In genomic region chr12:103376774-103377173, GRCm38 (mm10) we compare ENCODE assay signal across 13 mouse cellular contexts. TPM values are rescaled to one million over a fixed set of nuclear protein-coding genes. Genes with fewer than 3 reads are reported as not detected.
A peak's percentile ranks its signal among the peaks of the same experiment; 100 is the strongest.
DNase-seq lines count a peak whose midpoint lies in the region; ATAC-seq lines count a peak whose summit lies in the region.
"Had no signal": no experiment of that assay in that cellular context is flagged by ENCODE, and none has a peak within 500 bp of the region (broad histone marks: within the 10 kb centered on the region; RNA-seq: fewer than 3 reads in every experiment).

No protein-coding gene starts in this region.

- no peaks in the 10 kb centered on the region for H3K4me1 ChIP-seq in hindbrain, embryonic 16.5 days (ENCODE audit: control insufficient read depth, insufficient read depth, low read depth, low read length)
- H3K4me1 ChIP-seq in hindbrain, embryonic 12.5 days = no peaks in the 10 kb centered on the region
- H3K4me1 ChIP-seq: hindbrain, embryonic 15.5 days; midbrain, embryonic 12.5 days had no signal

- no peak overlapping the region for H3K4me2 ChIP-seq in hindbrain, embryonic 16.5 days (ENCODE audit: low read length)
- H3K4me2 ChIP-seq in hindbrain, embryonic 12.5 days (replicated peaks) = no peak overlapping the region
- H3K4me2 ChIP-seq: hindbrain, embryonic 15.5 days; midbrain, embryonic 12.5 days had no signal

- H3K9ac ChIP-seq in hindbrain, embryonic 16.5 days (ENCODE audit: low read depth, low read length) = no peak overlapping the region
- no peak overlapping the region for H3K9ac ChIP-seq in hindbrain, embryonic 12.5 days
- H3K9ac ChIP-seq: hindbrain, embryonic 15.5 days; midbrain, embryonic 12.5 days had no signal

- no peaks in the 10 kb centered on the region for H3K9me3 ChIP-seq in hindbrain, embryonic 16.5 days (ENCODE audit: control insufficient read depth, low read length)
- H3K9me3 ChIP-seq in hindbrain, embryonic 12.5 days (replicated peaks) = no peaks in the 10 kb centered on the region
- H3K9me3 ChIP-seq: hindbrain, embryonic 15.5 days; midbrain, embryonic 12.5 days had no signal

- no peak overlapping the region for H3K27ac ChIP-seq in hindbrain, embryonic 16.5 days (ENCODE audit: low read depth, low read length)
- no peak overlapping the region for H3K27ac ChIP-seq in hindbrain, embryonic 12.5 days
- H3K27ac ChIP-seq: hindbrain, embryonic 15.5 days; kidney, postnatal 0 days; midbrain, embryonic 12.5 days had no signal

- no peak overlapping the region for H3K4me3 ChIP-seq in hindbrain, embryonic 16.5 days (ENCODE audit: low read length)
- H3K4me3 ChIP-seq in hindbrain, embryonic 12.5 days = no peak overlapping the region
- H3K4me3 ChIP-seq: hindbrain, embryonic 15.5 days; midbrain, embryonic 12.5 days had no signal

- H3K27me3 ChIP-seq in hindbrain, embryonic 16.5 days (replicated peaks; ENCODE audit: control insufficient read depth, insufficient read depth, low read length) = no peaks in the 10 kb centered on the region
- H3K27me3 ChIP-seq in hindbrain, embryonic 12.5 days = no peaks in the 10 kb centered on the region
- H3K27me3 ChIP-seq: hindbrain, embryonic 15.5 days; midbrain, embryonic 12.5 days had no signal

- WGBS in hindbrain, embryonic 16.5 days = 76% methylated on average over 4 of the region's 4 CpGs
- 56% methylated on average over 4 of the region's 4 CpGs for WGBS in hindbrain, embryonic 12.5 days

- ATAC-seq in hindbrain, embryonic 16.5 days = 0 out of 2 replicates have a peak, but pooled peaks have one; percentile 14
- no peak for ATAC-seq in hindbrain, embryonic 12.5 days (ENCODE audit: low FRiP score)
- ATAC-seq: activated CD4-positive, CD25-positive, alpha-beta regulatory T cell, adult 4 months had no signal

- DNase-seq in right cerebral cortex, adult 2 months (ENCODE audit: low spot score in 2 of 2) = peak; percentile 58 to 70
- no peak for DNase-seq in right cerebral cortex, postnatal 10 days (ENCODE audit: low spot score in 2 of 2)
- DNase-seq in layer of hippocampus, adult 8-10 months (ENCODE audit: low spot score in 2 of 2) = peak; percentile 57 to 60
- peak; percentile 46 to 76 for DNase-seq in right cerebral cortex, postnatal 36 days (ENCODE audit: low spot score in 2 of 2)
- no peak for DNase-seq in urinary bladder, postnatal 36 days (ENCODE audit: low spot score in 2 of 2)
- DNase-seq: cerebellum, postnatal 36 days; liver had no signal

- no peaks in the 10 kb centered on the region for H3K36me3 ChIP-seq in hindbrain, embryonic 16.5 days (ENCODE audit: control insufficient read depth, insufficient read depth, low read length)
- H3K36me3 ChIP-seq in hindbrain, embryonic 12.5 days = no peaks in the 10 kb centered on the region
- H3K36me3 ChIP-seq: hindbrain, embryonic 15.5 days; midbrain, embryonic 12.5 days had no signal

RNA-seq across cellular contexts. Expression of gene Otub2, which starts 11.7 kb away (rescaled TPM):
- 23.4 and 23.7 TPM in 2 replicates for polyA plus RNA-seq in hindbrain, embryonic 16.5 days (2015; fragmentation: Nextera tagmentation; extraction: Ambion mirVana)
- polyA plus RNA-seq in hindbrain, embryonic 12.5 days (2016; fragmentation: Nextera tagmentation; extraction: Ambion mirVana) = 16.9 TPM in 2 replicates
- total RNA-seq in layer of hippocampus, adult 8-10 months (2022) = 10 to 100 TPM; 26.6 to 51.6 (median 39.1) TPM

RNA-seq across cellular contexts. Expression of gene Asb2, which starts 21.0 kb away (rescaled TPM):
- polyA plus RNA-seq in hindbrain, embryonic 16.5 days (2015; fragmentation: Nextera tagmentation; extraction: Ambion mirVana) = 1.4 and 2.1 TPM in 2 replicates
- polyA plus RNA-seq in hindbrain, embryonic 12.5 days (2016; fragmentation: Nextera tagmentation; extraction: Ambion mirVana) = 0.71 and 2.0 TPM in 2 replicates
- 1 to 10 TPM; 2.3 to 3.4 (median 2.6) TPM for total RNA-seq in layer of hippocampus, adult 8-10 months (2022)

RNA-seq across cellular contexts. Expression of gene 9330161L09Rik, which starts 30.8 kb away (rescaled TPM):
- 0.93 and 1.4 TPM in 2 replicates for polyA plus RNA-seq in hindbrain, embryonic 16.5 days (2015; fragmentation: Nextera tagmentation; extraction: Ambion mirVana)
- 0.79 and 1.3 TPM in 2 replicates for polyA plus RNA-seq in hindbrain, embryonic 12.5 days (2016; fragmentation: Nextera tagmentation; extraction: Ambion mirVana)
- total RNA-seq in layer of hippocampus, adult 8-10 months (2022) = 1 to 10 TPM; 1.9 to 4.8 (median 2.9) TPM

RNA-seq across cellular contexts. Expression of gene Ddx24, which starts 48.9 kb away (rescaled TPM):
- polyA plus RNA-seq in hindbrain, embryonic 16.5 days (2015; fragmentation: Nextera tagmentation; extraction: Ambion mirVana) = 147 and 159 TPM in 2 replicates
- polyA plus RNA-seq in hindbrain, embryonic 12.5 days (2016; fragmentation: Nextera tagmentation; extraction: Ambion mirVana) = 120 and 128 TPM in 2 replicates
- total RNA-seq in layer of hippocampus, adult 8-10 months (2022) = 100 to 1,000 TPM; 232 to 260 (median 242) TPM

RNA-seq across cellular contexts. Expression of gene Ifi27, which starts 57.2 kb away (rescaled TPM):
- polyA plus RNA-seq in hindbrain, embryonic 16.5 days (2015; fragmentation: Nextera tagmentation; extraction: Ambion mirVana) = 16.6 TPM in 2 replicates
- polyA plus RNA-seq in hindbrain, embryonic 12.5 days (2016; fragmentation: Nextera tagmentation; extraction: Ambion mirVana) = 9.2 and 11.3 TPM in 2 replicates
- total RNA-seq in layer of hippocampus, adult 8-10 months (2022) = 100 to 1,000 TPM; 117 to 188 (median 137) TPM

Comparison
In these comparisons a context has a peak if more than half of its experiments do, and no peak if none do; other contexts are left out.
1. DNase-seq: peak in right cerebral cortex, adult 2 months (2 of 2), layer of hippocampus, adult 8-10 months (2 of 2) and right cerebral cortex, postnatal 36 days (2 of 2); none in right cerebral cortex, postnatal 10 days (0 of 2) and urinary bladder, postnatal 36 days (0 of 2).